Mouse (Mus musculus) macrophage (primary cell): ENCODE results near the gene Gm10277. TPM values are rescaled to one million over a fixed set of nuclear protein-coding genes. Genes with fewer than 3 reads are reported as not detected.

ENCODE experiments used
- H3K27ac ChIP-seq: fragments of 350-480 bp; formaldehyde crosslinking; 2 replicates; pipeline ENCODE4 v1.9.0; 2021
- H3K36me3 ChIP-seq: fragments of 350-480 bp; formaldehyde crosslinking; 2 replicates; pipeline ENCODE4 v1.9.0; 2021; ENCODE audit errors: inconsistent target
- H3K4me3 ChIP-seq: fragments of 350-480 bp; formaldehyde crosslinking; 2 replicates; pipeline ENCODE4 v1.9.0; 2021; ENCODE audit errors: inconsistent target
- H3K79me2 ChIP-seq: fragments of 350-480 bp; formaldehyde crosslinking; 2 replicates; pipeline ENCODE4 v1.9.0; 2021; ENCODE audit errors: inconsistent target
- WGBS: methylation state at CpG from one replicate; pipeline ENCODE4 v1.1.7; 2026; ENCODE audit warnings: inconsistent platforms; ENCODE audit not compliant: missing documents; 5-methylcytosine and 5-hydroxymethylcytosine counted together
- polyA plus RNA-seq: library from polyadenylated mRNA; stranded (reverse); fragments of 250-400 nt; gene quantifications from 3 replicates; pipeline ENCODE4 v1.2.4, GENCODE M21; 2018; ENCODE audit warnings: inconsistent platforms
- total RNA-seq, 78 experiments: library from RNA; depleted of rRNA; stranded (reverse); fragments of 250-400 nt; gene quantifications; 1 replicate in 9 of 78; 2 replicates in 24 of 78; 3 replicates in 43 of 78; 4 replicates in 2 of 78; pipeline ENCODE4 v1.2.4; 2018; ENCODE audit warnings: inconsistent platforms in 56 of 78

The Gm10277 gene
- total RNA-seq (2018; cell fraction: chromatin; rRNA removed) = under 1 TPM in 7 of 26 experiments, not detected in 19; 0.30 to 0.69 (median 0.38) TPM
- under 1 TPM in 4 of 26 experiments, not detected in 22; 0.04 to 0.10 (median 0.08) TPM for total RNA-seq (2018; cell fraction: cytosol; rRNA removed)
- total RNA-seq (2018; cell fraction: nucleus; rRNA removed) = under 1 TPM in 12 of 26 experiments, not detected in 14; 0.21 to 0.88 (median 0.35) TPM
- polyA plus RNA-seq = not detected in 3 replicates

DNA sequence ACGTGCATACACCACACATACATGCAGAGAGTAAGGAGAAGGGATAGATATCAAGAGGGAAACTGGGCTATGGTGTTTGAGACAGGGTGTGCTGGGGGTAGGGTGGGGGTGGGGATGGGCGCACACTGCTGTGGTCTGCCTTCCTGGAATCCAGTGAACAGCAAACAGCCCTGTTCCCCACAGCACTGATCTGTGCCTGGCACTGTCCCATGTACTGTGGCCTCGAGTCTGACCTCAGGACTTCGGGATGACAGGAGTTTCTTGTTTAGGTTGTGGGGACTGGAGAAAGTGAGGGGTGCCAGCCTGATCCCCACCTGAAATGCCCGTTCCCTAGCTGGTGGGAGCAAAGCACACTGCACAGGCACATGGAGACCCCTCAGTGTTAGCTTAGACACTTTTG, at the start of gene Gm10277:
TSS of gene Gm10277 (minus strand) at position 41 of the 400 bp plus-strand sequence.
- Histone ChIP-seq H3K4me3 (no peak within 1 kb of the TSS), H3K79me2 (no peaks in the 10 kb centered on the region; the same call in 1 of the 2 replicates), H3K36me3 (no peaks in the 10 kb centered on the region), H3K27ac (peak within 1 kb of the TSS; percentile 97)
- WGBS = 63% methylated on average over 5 of the region's 5 CpGs

DNA sequence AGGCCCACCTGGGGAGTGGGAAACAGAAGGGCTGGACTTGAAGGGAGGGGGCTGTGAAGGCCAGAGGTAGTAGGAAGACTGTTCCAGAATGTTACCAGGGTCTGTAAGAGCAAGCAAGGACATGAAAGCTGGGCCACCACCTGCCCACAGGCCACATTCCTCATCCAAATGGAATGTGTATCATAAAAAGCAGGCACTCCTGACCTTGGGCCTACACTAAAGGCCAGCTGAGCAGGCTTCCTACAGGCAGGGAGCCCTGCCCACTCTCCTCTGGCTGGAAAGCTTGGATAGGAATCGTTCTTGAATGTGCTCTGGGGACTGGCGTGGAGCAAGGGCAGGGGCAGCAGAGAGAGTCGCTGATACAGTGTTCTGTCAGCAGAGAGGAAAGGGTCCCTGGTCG, 49.2 kb upstream of the Gm10277 start:
- Histone ChIP-seq H3K36me3 (peaks cover 97% of the 10 kb centered on the region), H3K79me2 (no peaks in the 10 kb centered on the region), H3K27ac (no peak overlapping the region), H3K4me3 (no peak overlapping the region)
- WGBS = 97% methylated on average over 4 of the region's 4 CpGs

- WGBS = 92% methylated on average over 5 of the region's 5 CpGs
- peaks cover 97% of the 10 kb centered on the region for H3K36me3 ChIP-seq
- H3K79me2 ChIP-seq = no peaks in the 10 kb centered on the region
- no peak overlapping the region for H3K4me3 ChIP-seq
- no peak overlapping the region for H3K27ac ChIP-seq
These were observed 48.7 kb upstream of the Gm10277 start for GRCm38 (mm10) chr11:77836290-77836689.

DNA sequence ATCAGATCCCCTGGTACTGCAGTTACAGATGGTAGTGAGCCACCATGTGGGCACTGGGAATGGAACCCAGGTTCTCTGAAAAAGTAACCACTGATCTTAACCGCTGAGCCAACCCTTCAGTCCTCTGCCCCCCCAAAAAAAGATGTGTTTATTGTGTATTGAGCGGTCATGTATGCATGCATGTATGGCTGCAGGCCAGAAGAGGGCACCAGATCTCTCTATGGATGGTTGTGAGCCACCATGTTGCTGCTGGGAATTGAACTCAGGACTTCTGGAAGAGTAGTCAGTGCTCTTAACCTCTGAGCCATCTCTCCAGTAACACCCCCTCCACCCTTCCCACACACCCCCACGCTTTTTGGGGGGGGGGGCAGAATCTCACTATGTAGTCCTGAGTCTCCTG, 47.6 kb upstream of the Gm10277 start:
- Histone ChIP-seq H3K27ac (no peak overlapping the region), H3K79me2 (no peaks in the 10 kb centered on the region), H3K36me3 (peaks cover 97% of the 10 kb centered on the region), H3K4me3 (no peak overlapping the region)
- WGBS = 100% methylated on average over 2 of the region's 3 CpGs

GRCm38 (mm10) chr11:77832541-77832940, 45.0 kb upstream of the Gm10277 start:
- Histone ChIP-seq H3K79me2 (no peaks in the 10 kb centered on the region), H3K27ac (no peak overlapping the region), H3K4me3 (no peak overlapping the region), H3K36me3 (peaks cover 98% of the 10 kb centered on the region)
- 100% methylated on average over 4 of the region's 4 CpGs for WGBS

GRCm38 (mm10) chr11:77830875-77831274, 43.3 kb upstream of the Gm10277 start:
- H3K36me3 ChIP-seq = peaks cover 93% of the 10 kb centered on the region
- no peak overlapping the region for H3K27ac ChIP-seq

DNA sequence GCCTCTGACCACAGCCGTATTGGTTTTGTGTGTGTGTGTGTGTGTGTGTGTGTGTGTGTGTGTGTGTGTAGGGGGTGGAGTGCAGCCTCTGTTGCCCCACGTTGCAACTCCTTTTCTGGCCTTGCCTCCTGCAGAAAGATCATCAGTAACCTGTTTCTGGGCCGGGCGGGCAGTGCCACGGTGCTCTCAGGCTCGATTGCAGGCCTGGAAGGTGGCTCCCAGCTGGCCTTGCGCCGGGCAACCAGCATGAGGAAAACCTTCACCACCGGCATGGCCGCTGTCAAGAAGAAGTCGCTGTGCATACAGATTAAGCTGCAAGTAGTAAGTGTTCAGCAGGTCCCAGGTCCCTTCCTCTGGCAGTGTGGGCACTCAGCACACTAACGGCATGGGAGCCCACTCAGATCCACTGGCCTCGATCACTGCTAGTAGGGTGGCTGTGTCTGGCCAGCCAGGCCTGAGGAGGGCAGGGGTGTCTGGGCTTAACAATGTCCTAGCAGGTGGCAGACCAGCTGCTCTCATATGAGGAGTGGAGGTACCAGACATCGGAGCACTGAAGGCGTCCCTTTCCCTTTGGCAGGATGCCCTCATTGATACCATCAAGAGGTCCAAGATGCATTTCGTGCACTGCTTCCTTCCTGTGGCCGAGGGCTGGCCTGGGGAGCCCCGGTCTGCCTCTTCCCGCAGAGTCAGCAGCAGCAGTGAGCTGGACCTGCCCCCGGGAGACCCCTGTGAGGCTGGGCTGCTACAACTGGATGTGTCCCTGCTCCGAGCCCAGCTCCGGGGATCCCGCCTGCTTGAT, 41.7 kb upstream of the Gm10277 start:
- Histone ChIP-seq H3K4me3 (no peak overlapping the region), H3K27ac (no peak overlapping the region), H3K79me2 (no peaks in the 10 kb centered on the region), H3K36me3 (peaks cover 93% of the 10 kb centered on the region)
- 89% methylated on average over 20 of the region's 23 CpGs for WGBS

More at GRCm38 (mm10) chr11:77830875-77831274, 43.3 kb upstream of the Gm10277 start:
- whole genome bisulfite sequencing = 96% methylated on average over 7 of the region's 7 CpGs
- Histone ChIP-seq H3K79me2 (no peaks in the 10 kb centered on the region), H3K4me3 (no peak overlapping the region)

GRCm38 (mm10) chr11:77828163-77828562, 40.6 kb upstream of the Gm10277 start:
- 98% methylated on average over 5 of the region's 5 CpGs for WGBS
- no peaks in the 10 kb centered on the region for H3K79me2 ChIP-seq
- peaks cover 93% of the 10 kb centered on the region for H3K36me3 ChIP-seq
- no peak overlapping the region for H3K27ac ChIP-seq
- no peak overlapping the region for H3K4me3 ChIP-seq

- 73% methylated on average over 18 of the region's 18 CpGs for WGBS
- Histone ChIP-seq H3K36me3 (peaks cover 91% of the 10 kb centered on the region), H3K79me2 (no peaks in the 10 kb centered on the region), H3K27ac (no peak overlapping the region), H3K4me3 (no peak overlapping the region)
These were observed 39.9 kb upstream of the Gm10277 start for GRCm38 (mm10) chr11:77827241-77827995.

GRCm38 (mm10) chr11:77826311-77826710, 38.8 kb upstream of the Gm10277 start:
- H3K4me3 ChIP-seq = no peak overlapping the region
- peaks cover 85% of the 10 kb centered on the region for H3K36me3 ChIP-seq
- no peaks in the 10 kb centered on the region for H3K79me2 ChIP-seq
- no peak overlapping the region for H3K27ac ChIP-seq
- 100% methylated on average over 3 of the region's 3 CpGs for WGBS

- H3K79me2 ChIP-seq = no peaks in the 10 kb centered on the region
- WGBS = 59% methylated on average over 5 of the region's 5 CpGs
- no peak overlapping the region for H3K27ac ChIP-seq
- no peak overlapping the region for H3K4me3 ChIP-seq
- peaks cover 85% of the 10 kb centered on the region for H3K36me3 ChIP-seq
These were observed 38.3 kb upstream of the Gm10277 start for GRCm38 (mm10) chr11:77825853-77826252.

DNA sequence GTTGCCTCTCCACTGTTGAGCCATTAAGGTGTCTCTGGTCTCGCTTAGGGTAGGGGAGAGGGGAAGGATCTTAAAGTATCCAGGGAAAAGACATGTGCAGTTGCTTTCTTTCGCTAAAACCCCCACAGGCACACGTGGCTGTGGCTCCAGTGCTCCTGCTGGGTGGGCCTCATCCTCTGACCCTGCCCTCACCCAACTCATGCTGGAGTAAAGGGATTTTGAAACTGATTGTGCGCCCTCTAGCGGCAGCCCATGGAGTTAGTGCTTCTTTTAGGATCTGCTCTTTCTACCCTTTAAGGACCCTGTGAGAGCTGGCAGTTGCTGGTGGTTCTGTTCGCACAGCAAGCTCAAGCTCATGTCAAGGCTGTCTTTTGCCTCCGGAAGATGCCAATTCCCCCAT, 35.2 kb upstream of the Gm10277 start:
- Histone ChIP-seq H3K79me2 (no peaks in the 10 kb centered on the region), H3K4me3 (no peak overlapping the region), H3K36me3 (peaks cover 85% of the 10 kb centered on the region), H3K27ac (no peak overlapping the region)
- WGBS = 39% methylated on average over 7 of the region's 7 CpGs

- WGBS = 62% methylated on average over 8 of the region's 8 CpGs
- no peaks in the 10 kb centered on the region; the same call in 1 of the 2 replicates for H3K79me2 ChIP-seq
- no peak overlapping the region for H3K4me3 ChIP-seq
- no peak overlapping the region for H3K27ac ChIP-seq
- H3K36me3 ChIP-seq = peaks cover 86% of the 10 kb centered on the region
These were observed 34.1 kb upstream of the Gm10277 start for GRCm38 (mm10) chr11:77821648-77822047.

GRCm38 (mm10) chr11:77816003-77816402, 28.5 kb upstream of the Gm10277 start:
- no peak overlapping the region for H3K4me3 ChIP-seq
- H3K36me3 ChIP-seq = peaks cover 60% of the 10 kb centered on the region
- H3K79me2 ChIP-seq = no peaks in the 10 kb centered on the region; the same call in 1 of the 2 replicates
- 26% methylated on average over 3 of the region's 3 CpGs for WGBS
- no peak overlapping the region for H3K27ac ChIP-seq
